Mouse (Mus musculus): ENCODE data around the gene Nhsl2.

Nhsl2 gene

DNA sequence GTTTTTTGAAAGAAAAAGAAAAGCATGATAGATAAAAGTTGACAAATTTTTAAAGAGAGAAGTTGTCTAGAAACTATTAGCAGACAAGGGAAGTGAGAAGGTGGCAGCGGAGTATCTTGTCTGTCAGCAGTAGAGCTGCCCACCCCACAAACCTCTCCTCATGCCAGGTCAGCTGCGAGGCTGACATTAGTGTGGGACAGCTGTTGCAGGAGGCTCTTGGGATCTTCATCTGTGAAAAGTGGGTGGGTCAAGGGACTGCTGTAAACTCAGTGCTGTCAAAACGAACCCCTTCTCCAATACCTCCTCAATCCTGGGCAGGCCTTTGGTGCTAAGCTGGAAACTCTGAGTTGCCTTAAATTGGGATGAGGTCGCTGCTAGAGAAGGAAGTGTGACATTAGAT, 202.0 kb downstream of the Nhsl2 start:
- DNase-seq (ENCODE audit: low spot score in 2 of 2): no peak

DNA sequence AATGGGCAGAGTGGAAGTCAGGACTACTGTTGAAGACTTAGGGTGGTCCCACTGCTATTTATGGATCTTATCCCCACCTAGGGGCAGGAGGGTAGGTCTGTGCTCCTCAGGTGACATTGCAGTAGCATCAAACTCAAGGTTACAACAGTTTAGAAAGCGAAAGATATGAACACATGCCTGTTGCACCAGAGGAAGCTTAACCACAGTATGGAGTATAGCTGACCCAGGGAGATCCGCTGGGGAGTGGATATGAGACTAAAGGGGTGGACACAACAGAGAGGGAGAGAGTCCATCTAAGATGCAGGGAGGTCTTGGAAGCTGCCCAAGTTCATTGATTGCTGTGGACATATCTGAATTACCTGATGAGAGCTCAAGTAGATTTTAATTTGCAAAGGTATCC, 204.2 kb downstream of the Nhsl2 start:
- DNase-seq (ENCODE audit: low spot score in 2 of 2): no peak

DNA sequence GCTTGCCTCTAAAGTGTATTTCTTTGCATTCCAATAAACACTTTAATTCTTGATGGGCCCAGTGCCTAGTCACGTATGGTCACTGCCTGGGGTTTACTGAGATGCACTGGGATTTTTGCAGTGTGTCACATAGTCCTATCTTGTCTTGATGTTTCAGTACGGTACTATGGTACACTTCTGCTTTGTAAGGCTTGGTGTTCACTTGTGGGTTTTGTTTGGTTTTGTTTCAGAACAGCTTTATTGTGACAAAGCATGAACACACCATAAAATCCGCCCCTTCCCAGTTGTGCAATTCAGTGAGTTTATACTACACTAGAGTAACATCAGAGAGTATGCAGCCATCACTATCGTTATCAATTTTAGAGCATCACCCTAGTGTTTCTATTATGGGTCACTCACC, 204.8 kb downstream of the Nhsl2 start:
- DNase-seq (ENCODE audit: low spot score in 2 of 2): no peak

DNA sequence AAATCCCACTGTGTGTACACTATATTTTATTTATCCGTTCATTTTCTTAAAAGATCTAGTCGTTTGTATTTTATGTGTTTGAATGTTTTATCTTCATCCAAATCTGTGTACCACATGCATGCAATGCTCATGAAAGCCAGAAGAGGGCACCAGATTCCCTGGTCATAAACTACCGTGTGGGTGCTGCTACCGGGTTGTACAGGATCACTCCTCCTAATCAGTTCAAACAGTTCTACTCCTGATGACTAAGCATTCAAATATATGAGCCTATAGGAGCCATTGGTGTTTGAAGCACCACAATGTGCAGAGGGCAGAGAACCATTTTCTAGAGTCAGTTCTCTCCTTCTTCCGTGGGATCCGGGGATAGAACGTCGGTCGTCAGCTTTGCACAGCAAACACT, 210.3 kb downstream of the Nhsl2 start:
- DNase-seq (ENCODE audit: low spot score in 2 of 2): no peak

DNA sequence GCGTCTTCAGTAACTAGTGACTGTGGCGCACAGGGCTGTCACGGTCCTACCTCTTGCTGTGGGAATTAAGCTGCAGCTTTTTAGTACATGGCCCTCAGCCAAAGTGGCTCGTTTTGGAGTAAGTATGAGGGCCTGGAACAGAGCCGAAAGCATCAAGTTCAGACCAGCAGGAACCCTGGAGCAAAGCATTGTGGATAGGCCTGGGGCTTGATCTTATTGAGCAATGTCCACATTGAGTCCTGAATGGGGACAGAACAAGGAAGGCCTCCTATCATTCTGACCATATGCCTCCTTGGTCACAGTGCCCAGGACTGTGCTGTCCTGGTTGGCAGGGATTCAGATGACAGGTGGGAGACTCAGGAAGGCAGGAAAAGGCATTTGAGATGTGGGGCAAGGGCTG, 211.1 kb downstream of the Nhsl2 start:
- no peak for DNase-seq (ENCODE audit: low spot score in 2 of 2)

DNA sequence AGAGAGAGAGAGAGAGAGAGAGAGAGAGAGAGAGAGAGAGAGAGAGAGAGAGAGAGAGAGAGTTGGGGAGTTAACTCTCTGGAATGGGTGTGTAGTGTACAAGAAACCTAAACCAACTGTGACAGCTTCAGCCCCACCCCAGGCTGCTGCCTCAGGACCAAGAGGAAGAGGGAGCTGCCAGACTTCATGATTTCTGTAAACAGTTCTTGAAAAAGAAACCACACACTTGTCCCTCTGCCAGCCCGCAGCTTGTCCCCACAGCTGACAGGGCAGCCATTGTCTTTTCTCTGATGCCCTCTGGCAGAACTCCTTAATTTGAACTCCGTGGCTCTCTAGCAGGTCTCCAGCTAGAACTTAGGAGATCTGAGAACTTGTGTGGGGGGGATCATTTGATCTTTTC, 211.7 kb downstream of the Nhsl2 start:
- no peak for DNase-seq (ENCODE audit: low spot score in 2 of 2)

DNA sequence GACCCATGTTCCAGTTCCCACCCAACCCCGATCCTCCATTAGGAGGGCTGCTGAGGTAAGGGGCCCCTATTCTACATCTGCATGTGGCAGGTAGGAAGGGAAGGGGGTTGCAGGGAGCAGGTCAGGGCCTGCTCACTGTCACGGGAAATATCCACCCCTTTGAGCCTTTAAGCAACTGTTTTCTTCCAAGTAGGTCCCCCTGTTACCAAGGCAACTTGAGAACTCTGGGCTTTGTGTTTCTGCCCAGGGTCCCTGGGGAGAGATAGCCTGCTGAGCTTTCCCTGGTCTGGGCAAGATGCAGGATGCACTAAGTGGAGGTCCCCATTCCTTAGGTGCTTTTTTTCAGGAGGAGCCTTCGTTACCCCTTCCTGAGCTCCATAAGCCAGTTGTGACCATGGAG, 214.9 kb downstream of the Nhsl2 start:
- no peak for DNase-seq (ENCODE audit: low spot score in 2 of 2)

DNA sequence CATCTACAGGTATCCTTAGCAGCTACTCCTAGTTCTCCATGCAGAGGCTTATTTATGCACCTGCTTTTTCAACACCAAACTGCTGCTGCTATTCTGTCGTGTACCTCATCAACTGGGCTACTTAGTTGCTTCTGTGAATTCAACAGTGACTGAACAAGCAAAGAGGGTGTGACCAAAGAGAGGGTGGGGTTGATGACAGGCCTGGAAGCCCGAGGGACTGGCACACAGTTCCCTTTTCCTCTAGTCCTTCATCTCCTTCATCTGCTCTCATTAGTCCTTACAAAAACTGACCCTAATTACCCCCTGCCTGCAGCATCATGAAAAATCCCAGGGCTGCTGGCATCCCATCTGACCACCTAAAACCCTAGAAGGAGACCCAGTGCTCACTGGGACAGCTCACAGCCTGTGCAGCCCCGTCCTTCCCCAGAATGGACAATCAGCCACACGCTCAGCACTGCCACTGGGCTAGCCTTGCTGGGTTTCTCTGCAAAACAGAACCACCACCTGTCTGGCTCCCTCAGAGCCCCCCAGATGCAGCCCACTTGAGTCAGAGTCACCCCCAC, 216.1 kb downstream of the Nhsl2 start:
- no peak for DNase-seq (ENCODE audit: low spot score in 2 of 2)

DNA sequence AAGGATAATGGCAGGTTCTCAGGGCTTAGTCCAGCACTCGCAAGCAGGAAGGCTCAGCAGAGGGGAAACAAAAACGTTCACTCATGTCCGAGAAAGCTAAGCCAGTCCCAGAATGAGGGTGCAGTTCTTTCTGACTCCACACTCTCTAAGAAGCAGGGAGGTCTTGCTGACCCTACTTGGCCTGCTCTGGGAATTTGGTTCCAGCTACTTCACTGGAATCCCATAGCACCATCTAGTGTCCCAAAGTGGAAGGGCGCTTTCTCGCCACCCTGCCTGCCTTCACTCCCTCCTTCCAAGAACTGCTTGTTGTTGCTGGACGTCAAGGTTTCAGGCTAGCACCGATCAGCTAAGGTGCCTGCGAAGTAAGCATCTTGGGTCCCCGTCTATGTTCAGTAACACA, 216.9 kb downstream of the Nhsl2 start:
- peak; percentile 59 to 69 for DNase-seq (ENCODE audit: low spot score in 2 of 2)

DNA sequence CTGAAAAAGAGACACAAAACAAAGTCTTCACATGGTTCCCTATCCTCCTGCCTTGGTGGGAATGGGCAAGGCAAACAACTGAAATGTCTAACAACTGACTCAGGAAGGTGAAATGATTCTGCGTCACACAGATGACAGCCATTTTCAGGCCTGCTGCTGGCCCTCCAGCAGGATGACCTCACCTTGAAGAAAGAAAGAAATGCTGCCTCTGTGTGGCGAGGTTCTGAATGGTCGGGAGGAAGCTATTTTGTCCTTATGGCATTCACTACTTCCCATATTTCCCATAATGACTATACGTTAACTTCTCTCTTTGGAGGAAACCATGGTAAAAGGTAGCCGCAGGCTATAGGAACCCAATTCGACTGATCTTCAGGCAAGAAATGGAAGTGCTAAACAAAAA, 217.9 kb downstream of the Nhsl2 start:
- no peak for DNase-seq (ENCODE audit: low spot score in 2 of 2)

DNA sequence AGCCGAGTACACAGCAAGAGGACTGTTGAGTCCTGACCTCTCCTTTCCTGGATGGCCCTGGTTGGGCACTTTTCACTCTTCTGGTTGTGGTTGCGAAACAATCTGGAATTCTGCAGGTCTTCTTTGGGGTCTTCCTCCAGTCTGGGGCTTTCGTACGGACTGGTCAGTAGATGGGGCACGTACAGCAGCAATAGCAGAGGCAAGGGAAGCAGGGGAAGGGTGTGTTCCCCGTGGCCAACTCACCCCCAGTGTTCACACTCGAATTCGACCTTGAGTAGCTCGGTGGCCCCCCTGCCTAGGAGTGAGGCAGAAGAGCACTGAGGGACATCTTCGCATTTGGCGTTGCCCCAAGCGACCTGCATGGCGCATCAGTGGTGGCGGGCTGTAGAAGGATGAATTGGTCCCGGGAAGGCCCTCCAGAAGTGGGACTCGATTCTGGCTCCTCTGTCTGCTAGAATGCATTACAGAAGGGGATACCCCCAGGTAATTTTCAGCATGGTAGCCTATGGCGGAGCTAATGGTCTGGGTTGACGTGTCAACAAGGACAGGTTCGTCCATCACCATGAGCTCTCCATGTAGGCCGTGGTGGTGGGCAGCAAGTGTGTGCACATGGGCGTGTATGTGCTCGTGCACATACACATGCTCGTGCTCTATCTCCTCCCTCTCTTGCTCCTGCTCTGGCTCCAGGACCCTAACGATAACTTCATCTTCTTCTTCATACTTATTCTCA, 219.8 kb downstream of the Nhsl2 start:
- no peak for DNase-seq (ENCODE audit: low spot score in 2 of 2)

DNA sequence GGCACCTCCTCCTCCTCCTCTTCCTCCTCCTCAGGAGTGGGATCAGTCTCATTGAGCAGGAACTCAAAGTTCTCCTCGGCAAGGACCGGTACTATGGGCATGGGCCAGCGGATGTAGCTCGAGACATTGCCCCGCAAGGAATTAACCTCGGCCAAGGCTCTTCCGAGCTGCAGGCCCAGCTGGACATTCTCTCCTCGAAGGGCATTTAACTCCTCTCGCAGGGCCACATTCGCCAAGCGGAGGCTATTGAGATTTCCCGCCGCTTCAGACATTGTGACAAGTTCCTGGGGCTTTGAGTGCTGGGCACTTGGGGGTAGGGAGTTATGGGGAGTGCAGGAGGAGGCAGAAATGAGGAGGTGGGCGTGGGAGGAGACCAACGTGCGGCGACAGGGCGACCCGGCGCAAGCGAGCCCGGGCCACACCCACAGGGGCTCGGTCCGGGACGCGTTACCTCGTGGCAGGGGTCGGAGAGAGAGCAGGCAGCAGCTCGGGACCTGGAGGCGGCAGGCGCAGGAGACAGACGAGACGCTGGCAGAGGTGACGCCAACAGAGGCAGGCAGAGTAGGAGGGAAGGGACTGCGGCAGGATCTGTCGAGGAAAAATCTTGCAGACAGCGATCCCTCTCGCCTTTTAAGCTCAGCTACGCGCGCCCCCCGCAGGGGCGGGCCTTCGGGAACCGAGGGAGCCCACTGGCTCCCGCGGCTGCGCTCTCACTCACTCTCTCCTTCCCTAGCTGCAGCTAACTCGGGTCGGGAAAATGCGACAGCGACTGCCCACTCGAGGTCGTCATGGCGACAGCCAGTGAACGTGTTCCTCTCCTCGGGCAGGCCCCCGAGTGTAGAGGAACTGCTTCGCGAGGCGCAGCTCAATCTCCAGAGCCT, 221.6 kb downstream of the Nhsl2 start, which contains the start of gene Rtl5:
TSS of gene Rtl5 (minus strand) at position 714 of the 881 bp plus-strand sequence.
- peak; percentile 38 to 63 for DNase-seq (ENCODE audit: low spot score in 2 of 2)

DNA sequence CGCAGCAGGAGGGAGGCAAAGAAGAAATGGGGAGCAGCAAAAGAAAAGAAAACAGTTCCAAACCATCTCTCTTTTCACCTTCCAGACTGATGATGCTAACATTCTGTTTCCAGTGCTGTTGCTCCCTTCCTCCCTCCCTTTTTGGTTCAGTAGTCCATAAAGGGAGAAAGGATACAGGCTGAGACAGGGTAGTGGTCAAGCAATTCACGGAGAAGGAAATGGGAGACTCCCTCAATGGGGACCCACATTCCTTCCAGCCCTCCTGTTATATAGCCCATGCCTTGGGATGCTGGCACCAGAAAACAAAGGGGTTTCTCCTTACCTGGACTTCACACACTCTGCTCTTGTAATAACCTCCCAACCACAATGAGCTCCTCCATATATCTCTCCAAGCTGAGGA, 222.3 kb downstream of the Nhsl2 start:
- DNase-seq (ENCODE audit: low spot score in 2 of 2): no peak

DNA sequence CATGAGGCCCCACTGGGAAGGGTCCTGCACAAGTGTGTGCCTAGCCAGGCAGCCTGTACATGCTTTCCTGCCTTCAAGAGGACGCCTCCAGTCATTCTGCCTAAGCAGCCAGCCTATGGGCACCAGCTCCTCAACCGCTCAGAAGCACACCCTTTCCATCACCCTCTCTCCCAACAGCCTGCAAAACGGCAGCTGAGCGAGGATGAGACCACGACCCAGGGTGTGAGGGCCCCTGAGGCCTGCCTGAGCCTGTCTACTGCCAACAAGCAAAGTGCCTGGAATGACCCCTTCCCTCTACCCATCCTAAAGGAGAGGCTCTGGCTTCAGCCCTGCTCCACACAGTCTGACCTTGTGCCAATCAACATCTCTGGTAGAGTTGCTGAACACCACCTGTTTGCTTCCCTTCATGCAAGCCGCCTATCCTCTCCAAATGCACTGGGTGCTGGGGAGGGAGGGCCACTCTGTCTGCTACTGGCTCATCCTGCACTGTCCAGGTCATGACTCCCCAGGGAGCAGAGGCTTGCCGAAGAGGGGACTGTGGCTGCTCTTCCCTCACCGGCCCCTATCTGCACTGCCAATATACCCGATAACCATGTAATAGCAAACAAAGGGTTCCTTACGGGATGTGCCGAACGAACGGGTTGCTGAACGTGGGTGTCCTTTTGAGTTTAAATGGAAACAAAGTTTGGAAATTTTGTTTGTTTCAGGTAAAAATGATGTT, 224.6 kb downstream of the Nhsl2 start:
- no peak for DNase-seq (ENCODE audit: low spot score in 2 of 2)

DNA sequence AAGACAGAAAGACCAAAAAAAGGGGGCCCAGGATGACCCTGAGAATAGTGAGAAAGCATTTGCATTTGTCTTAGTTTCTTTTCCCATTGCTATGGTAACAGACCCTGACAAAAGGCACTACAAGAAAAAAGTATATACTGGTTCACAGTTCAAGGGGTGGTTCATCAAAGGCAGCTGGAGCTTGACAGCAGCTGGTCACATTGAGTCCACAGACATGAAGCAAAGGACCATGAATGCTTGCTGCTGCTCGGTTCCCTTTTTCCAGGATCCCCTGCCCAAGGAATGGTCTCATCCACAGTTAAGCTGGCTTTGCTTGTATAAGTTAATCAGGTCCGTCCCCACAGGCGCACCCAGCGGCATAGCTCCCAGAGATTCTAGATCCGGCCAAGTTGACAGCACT, 225.2 kb downstream of the Nhsl2 start:
- DNase-seq (ENCODE audit: low spot score in 2 of 2): no peak

DNA sequence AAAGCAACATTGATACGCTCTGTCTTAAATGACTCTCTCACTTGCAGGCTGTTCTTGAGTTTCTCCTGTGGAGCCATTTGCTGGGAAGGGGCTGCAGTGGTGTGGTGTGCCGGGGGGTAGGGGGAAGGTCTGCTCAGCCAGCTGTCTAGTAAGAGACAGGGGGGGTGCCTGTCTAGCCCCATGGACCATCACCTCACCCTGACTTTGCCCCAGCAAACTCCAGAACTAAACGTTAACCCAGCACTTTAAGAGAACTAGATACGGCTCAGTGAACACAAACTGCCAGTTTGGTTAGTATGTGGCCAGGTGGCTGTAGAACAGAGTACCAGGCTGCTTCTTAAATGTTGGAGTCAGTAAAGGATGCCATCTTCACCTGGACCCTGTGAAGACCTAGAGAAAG, 226.0 kb downstream of the Nhsl2 start:
- DNase-seq (ENCODE audit: low spot score in 2 of 2): no peak

DNA sequence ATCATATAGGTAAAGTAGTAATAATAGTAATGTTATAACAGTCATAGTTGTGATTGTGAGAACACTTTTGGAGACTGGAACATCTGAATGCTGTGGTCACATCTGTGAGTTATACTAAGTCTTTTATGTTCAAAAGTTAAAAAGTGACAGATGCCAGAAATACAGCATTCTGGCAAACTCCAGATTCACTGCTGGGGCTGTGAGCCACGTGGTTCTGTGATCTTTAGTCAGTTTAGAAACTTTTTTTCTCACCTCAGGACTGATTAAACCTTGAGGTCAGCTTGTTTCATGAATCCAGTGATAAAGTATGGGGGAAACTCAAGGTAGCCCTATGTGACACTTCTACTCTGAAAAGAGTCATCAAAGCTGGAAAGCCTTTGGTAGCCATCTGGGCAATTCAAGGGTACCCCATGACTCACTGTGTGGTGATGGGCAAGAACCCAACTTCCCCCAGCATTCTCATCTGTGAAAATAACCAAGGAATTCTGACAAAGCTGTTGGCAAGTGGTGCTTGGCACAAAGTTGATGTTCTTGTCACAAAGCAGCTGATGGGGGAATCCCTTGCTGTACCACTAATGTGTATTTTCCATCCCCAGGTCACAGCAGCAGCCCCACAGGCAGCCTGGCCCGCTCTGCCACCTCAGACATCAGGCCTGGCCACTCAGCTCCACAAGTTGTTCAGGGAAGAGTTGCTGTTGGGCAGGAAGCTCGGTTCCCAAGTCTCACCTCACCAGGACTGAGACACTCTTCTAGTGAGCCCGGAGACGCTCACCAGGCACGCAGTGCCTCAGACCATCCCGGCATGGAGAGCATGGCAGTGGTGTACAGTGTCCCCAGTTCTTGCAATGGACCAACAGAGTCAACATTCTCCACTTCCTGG, 227.9 kb downstream of the Nhsl2 start:
- no peak for DNase-seq (ENCODE audit: low spot score in 2 of 2)

DNA sequence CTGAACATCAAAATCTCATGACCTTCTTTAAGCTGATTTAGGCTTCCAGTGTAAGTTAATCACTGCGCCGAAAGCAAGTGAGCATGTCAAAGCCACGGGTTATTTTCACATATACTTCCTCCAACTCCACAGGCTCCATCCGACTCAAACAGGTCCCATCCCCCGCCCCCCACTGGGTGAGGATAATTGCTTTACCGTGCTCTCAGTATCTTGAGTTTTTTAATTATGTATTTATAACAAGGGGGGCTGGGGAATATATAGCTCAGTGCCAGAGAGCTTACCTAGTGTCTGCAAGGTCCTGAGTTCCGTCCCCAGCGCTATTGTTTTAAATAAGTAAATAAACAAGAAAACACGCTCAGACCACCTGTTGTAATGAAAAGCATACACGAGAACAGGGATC, 231.9 kb downstream of the Nhsl2 start:
- DNase-seq (ENCODE audit: low spot score in 2 of 2): no peak

DNA sequence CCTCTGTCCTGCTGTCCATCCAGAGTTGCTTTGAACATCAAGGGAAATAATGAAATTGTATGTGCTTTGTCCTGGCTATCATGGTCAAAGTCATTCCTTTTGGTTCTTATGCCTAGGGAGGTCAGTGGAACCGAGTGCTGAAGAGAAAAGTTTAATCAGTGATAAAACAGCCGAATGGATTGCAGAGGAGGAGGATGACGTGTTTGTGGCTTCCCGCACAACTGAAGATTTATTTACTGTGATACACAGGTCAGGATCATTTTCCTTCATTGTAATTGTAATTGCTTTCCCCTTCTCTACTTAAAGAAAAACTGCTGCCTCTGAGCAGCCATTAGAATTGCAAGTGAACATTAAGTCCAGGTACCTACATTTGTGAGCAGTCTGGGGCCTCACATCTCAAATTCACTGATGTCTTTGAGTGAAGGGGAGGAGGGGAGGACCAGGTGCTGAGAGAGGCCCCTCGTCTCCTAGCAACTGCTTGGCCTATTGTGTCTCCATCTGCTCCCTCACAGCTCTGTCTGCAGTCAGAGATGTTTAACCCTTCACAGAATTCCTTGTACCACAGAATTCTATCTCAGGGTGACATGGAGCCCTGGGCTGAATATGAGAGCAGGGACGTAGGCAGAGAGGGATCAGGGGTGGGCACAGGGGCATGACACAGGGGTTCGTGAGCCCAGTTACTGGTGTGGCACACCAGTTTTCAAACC, 232.5 kb downstream of the Nhsl2 start:
- no peak for DNase-seq (ENCODE audit: low spot score in 2 of 2)

DNA sequence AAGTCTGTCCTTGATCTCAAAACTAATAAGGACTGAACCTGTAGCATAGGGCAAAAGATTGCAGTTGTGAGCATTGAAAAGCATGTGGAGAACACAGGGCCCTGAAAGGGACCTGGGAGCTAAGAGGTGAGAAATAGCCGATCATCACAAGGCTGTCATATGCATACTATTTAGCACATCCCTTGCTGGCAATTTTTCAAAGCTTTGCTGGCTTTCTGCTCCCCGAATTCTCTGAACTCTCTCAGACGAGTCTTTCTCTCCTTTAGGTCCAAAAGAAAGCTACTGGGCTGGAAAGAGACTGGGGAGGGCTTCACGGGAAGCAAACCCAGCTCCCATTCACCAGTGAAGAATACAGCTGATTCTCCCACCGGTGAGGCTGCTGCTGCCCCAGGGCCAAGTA, 233.2 kb downstream of the Nhsl2 start:
- no peak for DNase-seq (ENCODE audit: low spot score in 2 of 2)

All from frontal cortex, postnatal 25 days (tissue).